Mouse (Mus musculus) liver, embryonic 14.5 days (tissue): ENCODE results near the gene Chpf.

ENCODE experiments used
- CTCF ChIP-seq: IDR thresholded peaks from 2 replicates; pipeline ENCODE4 v1.5.1; 2016; ENCODE audit warnings: antibody characterized with exemption, low read depth, control low read depth
- EP300 ChIP-seq: IDR thresholded peaks from 2 replicates; pipeline ENCODE4 v1.6.1; 2016; ENCODE audit warnings: antibody characterized with exemption, low read depth

- TF ChIP-seq CTCF (no peak), EP300 (no peak)
Measured at GRCm38 (mm10) chr1:75480036-75480435, 929 bp upstream of the Chpf start.
